Mouse (Mus musculus): Measurements from ENCODE around the gene Mylk.

The Mylk gene

GRCm38 (mm10) chr16:34981009-34981408, 236.0 kb downstream of the Mylk start:
- DNase-seq (ENCODE audit: low spot score in 2 of 2): no peak

DNA sequence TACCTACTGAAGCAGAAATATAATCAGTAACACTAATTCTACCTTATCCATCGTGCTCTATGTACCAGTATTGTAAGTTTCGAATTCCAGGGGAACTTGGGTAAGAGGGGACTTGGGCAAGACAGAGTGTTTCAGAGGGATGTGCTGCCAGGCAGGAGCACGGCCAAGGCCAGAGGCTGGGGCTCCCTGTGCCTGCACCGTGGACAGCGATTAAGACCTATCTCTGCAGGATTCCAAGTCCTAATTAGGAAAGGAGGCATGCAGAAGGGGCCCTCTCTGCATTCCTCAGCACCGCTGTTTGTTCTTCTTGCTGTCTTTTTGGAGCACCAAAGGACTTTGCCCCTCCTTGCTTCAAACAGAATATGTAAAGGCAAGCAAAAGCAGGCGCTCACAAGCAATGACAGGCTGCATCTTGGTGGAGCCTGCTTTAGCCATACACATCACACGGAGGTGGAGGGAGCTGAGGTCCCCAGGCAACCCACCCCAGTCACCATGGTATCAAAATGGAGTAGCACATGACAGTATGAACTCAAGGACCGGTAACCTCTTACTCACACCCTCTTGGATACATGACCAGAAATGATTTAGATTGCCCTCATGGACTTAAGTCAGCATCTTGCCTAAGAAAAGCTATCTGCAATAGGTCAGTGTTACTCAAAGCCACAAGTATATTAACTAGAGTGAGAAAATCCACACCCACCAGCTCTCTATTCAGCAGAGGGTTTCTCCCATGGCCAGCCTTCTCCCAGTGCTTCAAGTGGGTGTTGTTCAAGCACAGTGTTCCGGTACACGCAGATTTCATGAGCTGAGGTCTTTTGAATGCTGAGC, 239.4 kb downstream of the Mylk start:
- DNase-seq (ENCODE audit: low spot score in 2 of 2): no peak

DNA sequence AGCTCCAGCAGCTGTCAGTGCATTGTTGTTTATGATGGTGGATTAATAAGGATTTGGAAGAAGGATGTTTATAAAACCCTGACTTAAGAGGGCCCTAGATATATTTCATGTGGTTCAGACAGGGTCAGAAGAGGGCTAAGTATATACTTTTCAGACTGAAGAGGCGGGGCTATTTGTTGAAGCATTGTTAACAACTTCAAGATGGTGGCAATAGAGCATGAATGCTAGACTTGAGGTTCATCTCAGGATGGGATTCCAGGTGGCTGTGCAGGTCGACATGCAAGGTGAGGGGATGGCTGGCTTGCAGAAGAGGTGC, 240.0 kb downstream of the Mylk start:
- DNase-seq (ENCODE audit: low spot score in 2 of 2): no peak

DNA sequence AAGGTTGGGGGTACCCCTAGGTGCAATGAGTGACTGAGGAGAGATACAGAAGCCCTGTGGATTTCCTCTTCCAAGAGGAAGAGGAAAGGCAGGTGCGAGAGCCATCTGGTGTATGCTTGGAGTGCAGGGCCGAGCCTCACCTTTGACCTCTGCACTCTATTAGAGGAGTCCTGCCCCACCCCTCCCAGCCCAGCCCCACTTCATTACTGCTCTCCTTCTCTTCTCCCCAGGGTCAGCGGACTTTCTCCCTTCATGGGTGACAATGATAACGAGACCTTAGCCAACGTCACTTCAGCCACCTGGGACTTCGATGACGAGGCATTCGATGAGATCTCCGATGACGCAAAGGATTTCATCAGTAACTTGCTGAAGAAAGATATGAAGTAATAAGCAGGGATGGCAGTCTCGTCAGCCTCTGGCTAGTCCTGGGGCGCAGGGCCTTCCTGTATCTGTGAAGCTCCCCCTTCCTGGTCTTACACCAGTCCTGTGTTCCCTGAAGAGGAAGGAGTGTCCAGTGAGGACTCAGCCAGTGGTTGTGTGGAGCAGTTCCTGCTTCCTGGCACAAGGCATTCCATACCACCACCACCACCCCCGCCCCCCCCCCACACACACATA, 241.3 kb downstream of the Mylk start:
- no peak for DNase-seq (ENCODE audit: low spot score in 2 of 2)

GRCm38 (mm10) chr16:34991365-34991764, 246.4 kb downstream of the Mylk start:
- no peak for DNase-seq (ENCODE audit: low spot score in 2 of 2)

DNA sequence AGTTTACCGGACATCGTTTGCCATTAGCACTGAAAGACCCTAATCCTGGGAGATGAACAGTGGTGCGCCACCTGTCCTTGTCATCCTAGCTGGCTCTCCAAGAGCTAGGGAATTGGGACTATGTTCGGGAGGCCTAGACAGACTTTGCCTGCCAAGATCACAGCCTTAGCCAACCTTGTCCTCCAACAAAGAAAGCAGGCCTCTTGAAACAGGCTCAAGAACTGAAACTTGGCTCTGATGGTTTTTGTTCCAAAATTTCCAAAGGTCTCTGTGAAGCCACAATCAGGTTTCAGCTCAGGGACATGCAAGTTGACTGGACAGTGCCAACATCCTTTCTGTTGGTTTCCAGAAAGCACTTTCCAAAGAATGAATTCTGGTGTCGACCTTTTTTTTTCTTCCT, 247.8 kb downstream of the Mylk start:
- no peak for DNase-seq (ENCODE audit: low spot score in 2 of 2)

GRCm38 (mm10) chr16:34993694-34994330, 248.8 kb downstream of the Mylk start:
- no peak for DNase-seq (ENCODE audit: low spot score in 2 of 2)

DNA sequence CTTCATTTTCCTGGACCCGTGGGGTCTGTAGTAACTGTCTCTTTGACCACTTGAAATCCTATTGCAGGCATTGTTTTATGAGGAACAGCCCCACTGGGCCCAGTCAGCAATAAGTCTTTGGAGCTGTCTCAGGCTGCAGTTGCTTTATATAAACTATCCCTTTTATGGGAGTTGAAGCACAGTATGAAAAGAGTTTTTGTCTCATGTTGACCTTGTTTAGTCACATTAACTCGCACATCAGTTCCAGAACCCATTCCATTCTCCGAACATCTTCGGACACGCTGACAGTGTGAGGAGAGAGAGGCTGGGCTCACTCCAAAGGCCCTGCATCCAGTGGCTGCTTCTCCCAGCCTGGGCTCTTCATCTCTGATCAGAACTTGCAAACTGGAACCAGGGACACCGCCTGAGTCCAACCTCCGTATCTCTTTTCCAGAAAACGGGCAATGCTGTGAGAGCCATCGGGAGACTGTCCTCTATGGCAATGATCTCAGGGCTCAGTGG, 249.7 kb downstream of the Mylk start:
- DNase-seq (ENCODE audit: low spot score in 2 of 2): no peak

- DNase-seq (ENCODE audit: low spot score in 2 of 2): no peak
Measured at GRCm38 (mm10) chr16:34996133-34996532, 251.1 kb downstream of the Mylk start.

DNA sequence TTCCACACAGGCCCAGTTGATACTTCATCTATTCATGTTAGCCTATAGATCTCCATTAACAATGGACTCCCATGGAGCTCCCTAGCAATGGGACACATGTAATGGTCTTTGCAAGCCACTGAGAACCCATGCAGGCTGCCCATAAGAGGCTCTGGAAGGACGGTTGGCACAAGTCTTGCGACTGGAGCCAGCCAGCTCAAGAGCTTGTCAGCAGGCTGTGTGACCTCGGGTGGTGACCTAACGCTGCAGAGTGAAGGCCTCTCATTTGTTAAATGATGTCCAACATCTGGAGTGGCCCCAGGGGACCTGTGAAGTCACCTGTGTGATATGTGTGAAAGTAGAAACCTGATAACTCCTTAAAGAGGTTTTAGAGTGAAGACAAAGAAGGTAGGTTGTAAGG, 252.0 kb downstream of the Mylk start:
- DNase-seq (ENCODE audit: low spot score in 2 of 2): no peak

DNA sequence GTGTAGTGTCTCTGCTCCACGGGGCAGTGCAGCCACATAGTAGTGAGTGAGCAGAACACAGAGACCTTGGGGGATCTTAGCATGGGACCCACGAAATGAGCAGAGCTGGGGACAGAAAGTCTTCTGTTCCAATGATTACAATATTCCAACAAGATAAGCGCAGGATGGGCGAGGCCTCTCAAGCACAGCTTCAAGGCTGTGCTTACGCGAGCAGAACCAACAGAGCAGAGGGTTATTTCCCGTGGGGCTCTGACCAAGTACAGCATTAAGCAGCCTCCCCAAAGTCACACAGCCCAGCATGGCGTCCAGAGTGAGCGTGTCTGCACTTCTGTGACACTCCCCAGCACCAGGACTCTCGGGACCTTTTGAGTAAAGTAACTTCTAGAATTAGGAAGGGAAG, 252.6 kb downstream of the Mylk start:
- no peak for DNase-seq (ENCODE audit: low spot score in 2 of 2)

GRCm38 (mm10) chr16:34999016-34999415, 254.0 kb downstream of the Mylk start:
- no peak for DNase-seq (ENCODE audit: low spot score in 2 of 2)

- DNase-seq (ENCODE audit: low spot score in 2 of 2): no peak
Measured at GRCm38 (mm10) chr16:34999986-35000385, 255.0 kb downstream of the Mylk start.

DNA sequence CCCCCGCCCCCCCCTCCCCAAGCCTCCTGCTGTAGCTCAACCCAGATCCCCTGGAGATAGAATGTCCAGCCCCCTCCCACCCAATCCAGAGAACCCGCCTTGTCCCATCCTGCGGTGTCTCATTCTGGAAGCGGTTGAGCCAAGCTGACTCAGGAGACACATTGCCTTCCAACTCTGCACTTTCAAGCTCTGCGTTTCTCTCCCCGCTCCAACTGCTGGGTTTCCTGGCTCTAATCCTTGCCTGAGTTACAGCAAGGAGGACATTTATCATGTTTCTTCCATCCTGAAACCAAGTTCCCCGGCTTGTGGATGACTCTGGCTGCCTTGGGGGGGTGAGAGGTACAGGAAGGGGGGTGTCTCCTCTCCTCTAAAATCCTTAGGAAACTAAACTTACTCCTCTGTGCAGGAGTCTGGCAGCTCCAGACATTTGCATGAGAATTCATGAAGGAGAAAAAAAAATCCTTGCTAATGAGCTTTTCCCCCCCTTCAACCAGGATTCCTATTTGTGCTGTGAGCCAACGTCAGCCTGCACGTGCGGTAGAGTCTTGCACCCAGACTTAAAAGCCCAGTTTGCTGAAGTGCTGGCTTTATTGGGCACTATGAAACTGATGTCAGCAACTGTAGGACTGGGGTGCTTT, 256.0 kb downstream of the Mylk start:
- DNase-seq (ENCODE audit: low spot score in 2 of 2): no peak

GRCm38 (mm10) chr16:35004356-35004755, 259.3 kb downstream of the Mylk start:
- no peak for DNase-seq (ENCODE audit: low spot score in 2 of 2)

GRCm38 (mm10) chr16:35004756-35005155, 259.7 kb downstream of the Mylk start:
- no peak for DNase-seq (ENCODE audit: low spot score in 2 of 2)

DNA sequence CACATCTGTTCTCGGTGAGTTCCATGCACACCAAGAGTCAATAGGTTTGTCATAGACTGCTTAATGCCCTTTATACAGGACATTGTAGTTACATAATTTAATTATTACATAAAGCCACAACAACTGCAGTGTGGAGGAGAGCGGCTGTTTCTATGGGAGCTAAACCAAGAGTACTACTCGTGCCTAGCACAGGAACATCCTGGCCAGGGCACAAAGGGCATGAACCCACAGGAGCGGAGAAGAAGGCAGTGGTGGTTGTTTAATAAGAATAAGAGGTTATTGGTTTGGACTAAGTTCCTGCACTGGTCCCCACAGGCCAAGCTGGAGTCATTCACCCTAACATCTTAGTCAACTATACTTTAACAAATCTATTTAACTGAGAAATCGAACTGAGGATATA, 261.2 kb downstream of the Mylk start:
- DNase-seq (ENCODE audit: low spot score in 2 of 2): no peak

GRCm38 (mm10) chr16:35007361-35007760, 262.4 kb downstream of the Mylk start:
- no peak for DNase-seq (ENCODE audit: low spot score in 2 of 2)

DNA sequence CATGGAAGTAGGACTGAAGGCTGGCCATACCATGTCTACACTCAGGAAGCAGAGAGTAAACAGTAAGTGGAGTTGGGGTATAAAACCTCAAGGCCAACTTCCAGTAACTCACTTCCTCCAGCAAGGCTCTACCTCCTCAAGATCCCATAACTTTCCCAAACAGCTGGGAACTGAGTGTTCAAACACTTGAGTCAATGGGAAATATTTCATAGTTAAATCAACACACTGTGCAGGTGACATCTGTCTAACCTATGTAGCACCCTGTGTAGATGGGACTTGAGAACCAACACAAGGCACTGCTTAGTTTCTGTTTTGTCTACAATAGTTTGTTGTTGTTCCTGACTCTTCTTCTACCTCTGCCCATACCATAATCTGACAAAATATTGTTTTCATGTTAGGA, 263.4 kb downstream of the Mylk start:
- no peak for DNase-seq (ENCODE audit: low spot score in 2 of 2)

DNA sequence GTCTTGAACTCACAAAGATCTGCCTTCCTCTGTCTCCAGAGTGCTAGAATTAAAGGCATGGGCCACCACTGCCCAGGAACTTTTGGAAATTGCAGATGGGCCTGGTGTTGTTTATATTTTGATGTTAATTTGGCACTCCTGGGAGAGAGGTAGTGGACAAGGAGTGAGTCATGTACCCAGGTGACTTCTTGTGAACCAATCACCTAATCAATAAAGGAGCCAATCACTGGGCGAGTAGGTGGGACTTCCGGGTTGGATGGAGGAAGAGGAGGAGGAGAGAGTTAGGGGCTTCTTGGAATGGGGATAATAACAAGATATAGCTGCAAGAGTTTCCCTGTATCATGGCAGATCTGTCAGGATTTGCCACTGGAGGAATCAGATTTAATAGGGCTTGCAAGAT, 268.5 kb downstream of the Mylk start:
- DNase-seq (ENCODE audit: low spot score in 2 of 2): no peak

DNA sequence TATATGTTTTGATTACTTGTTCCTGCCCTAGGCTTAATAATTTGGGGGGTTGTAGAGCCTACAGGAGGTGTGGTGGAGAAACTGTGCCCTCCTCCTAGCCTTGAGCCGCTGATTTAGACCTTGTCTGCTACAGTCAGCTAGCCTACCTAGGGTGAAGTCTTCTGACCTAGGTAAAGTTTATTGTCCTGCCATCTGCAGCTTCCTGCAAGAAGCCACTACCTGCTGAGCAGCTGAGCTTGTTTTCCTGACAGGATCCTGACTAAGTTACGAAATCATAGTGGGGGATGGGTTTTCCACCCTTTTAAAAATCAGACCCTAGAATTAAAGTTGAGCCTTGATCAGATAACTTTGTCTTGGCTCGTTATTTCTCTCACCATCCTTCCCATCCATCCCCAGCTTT, 271.5 kb downstream of the Mylk start:
- no peak for DNase-seq (ENCODE audit: low spot score in 2 of 2)

DNA sequence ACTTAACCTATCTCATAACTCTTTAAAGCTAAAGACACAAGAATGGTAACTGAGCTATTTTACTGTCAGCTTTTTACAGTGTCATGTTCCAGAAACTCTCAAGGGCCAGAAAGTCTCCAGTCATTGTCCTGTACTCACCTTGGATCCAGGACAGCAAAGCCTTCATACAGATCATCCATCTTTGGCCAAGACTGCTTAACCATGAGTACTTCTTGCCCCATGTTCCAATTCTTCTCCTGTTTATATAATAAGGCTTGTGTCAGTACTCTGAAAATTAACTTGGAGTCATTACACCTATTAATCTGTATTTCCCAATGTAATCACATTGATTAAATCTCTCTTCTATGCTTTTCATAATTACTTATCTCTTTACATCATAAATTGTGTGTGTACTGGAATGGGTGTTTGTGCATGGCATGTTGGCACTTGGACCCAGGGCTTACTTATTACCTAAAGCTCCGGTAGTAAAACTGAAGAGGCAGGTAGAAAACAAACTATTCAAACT, 273.5 kb downstream of the Mylk start:
- no peak for DNase-seq (ENCODE audit: low spot score in 2 of 2)

DNA sequence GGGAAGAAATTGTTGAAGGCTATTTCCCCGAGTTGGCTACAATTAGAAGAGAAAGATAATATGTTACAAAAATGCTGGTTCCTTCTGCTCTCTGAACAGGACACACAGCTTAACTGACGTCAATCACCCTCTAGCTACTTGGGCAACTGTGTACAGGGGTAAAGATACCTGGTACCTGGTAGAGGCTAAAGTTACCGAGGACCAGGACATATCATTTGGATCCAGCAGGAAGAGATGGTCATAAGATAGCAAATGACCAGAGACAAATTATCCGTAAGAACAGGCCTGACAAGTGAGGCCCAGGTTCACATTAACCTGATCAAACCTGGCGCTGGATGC, 276.9 kb downstream of the Mylk start:
- no peak for DNase-seq (ENCODE audit: low spot score in 2 of 2)

Data from natural killer cell, adult 2 months (primary cell).